Mouse (Mus musculus): Measurements from ENCODE around the gene Inka1. TPM values are rescaled to one million over a fixed set of nuclear protein-coding genes. Genes with fewer than 3 reads are reported as not detected.

Inka1 gene
- polyA plus RNA-seq, 1 experiment from 2014 or later: 74.8 TPM

Other genes with a start within 250 kb of the Inka1 start
- gene Rbm5, start 214.9 kb downstream of the Inka1 start, polyA plus RNA-seq (2014; fragmentation: Nextera tagmentation; extraction: Ambion mirVana): 115 and 123 TPM in 2 replicates
- gene Rbm6, start 112.6 kb downstream of the Inka1 start, polyA plus RNA-seq (2014; fragmentation: Nextera tagmentation; extraction: Ambion mirVana): 60.0 and 60.9 TPM in 2 replicates
- 8.9 and 11.0 TPM in 2 replicates for gene Mon1a, start 97.7 kb downstream of the Inka1 start, polyA plus RNA-seq (2014; fragmentation: Nextera tagmentation; extraction: Ambion mirVana)
- 1.3 and 1.5 TPM in 2 replicates for gene Mst1r, start 79.0 kb downstream of the Inka1 start, polyA plus RNA-seq (2014; fragmentation: Nextera tagmentation; extraction: Ambion mirVana)
- gene Actl11, start 57.4 kb downstream of the Inka1 start, polyA plus RNA-seq (2014; fragmentation: Nextera tagmentation; extraction: Ambion mirVana): not detected in 2 replicates
- 0.56 and 0.88 TPM in 2 replicates for gene Camkv, start 50.2 kb downstream of the Inka1 start, polyA plus RNA-seq (2014; fragmentation: Nextera tagmentation; extraction: Ambion mirVana)
- 30.4 and 32.9 TPM in 2 replicates for gene Traip, start 35.7 kb downstream of the Inka1 start, polyA plus RNA-seq (2014; fragmentation: Nextera tagmentation; extraction: Ambion mirVana)
- 44.3 and 47.4 TPM in 2 replicates for gene Uba7, start 10.4 kb downstream of the Inka1 start, polyA plus RNA-seq (2014; fragmentation: Nextera tagmentation; extraction: Ambion mirVana)
- 2.0 TPM in 2 replicates for gene Gm20661, start 2.8 kb downstream of the Inka1 start, polyA plus RNA-seq (2014; fragmentation: Nextera tagmentation; extraction: Ambion mirVana)
- 5.1 and 5.6 TPM in 2 replicates for gene Cdhr4, start 6.6 kb upstream of the Inka1 start, polyA plus RNA-seq (2014; fragmentation: Nextera tagmentation; extraction: Ambion mirVana)
- 0.69 TPM in 1 of 2 replicates, not detected in the other for gene Gm20662, start 10.5 kb upstream of the Inka1 start, polyA plus RNA-seq (2014; fragmentation: Nextera tagmentation; extraction: Ambion mirVana)
- 26.6 and 27.3 TPM in 2 replicates for gene Ip6k1, start 16.6 kb upstream of the Inka1 start, polyA plus RNA-seq (2014; fragmentation: Nextera tagmentation; extraction: Ambion mirVana)
- 26.5 and 30.0 TPM in 2 replicates for gene Gmppb, start 63.4 kb upstream of the Inka1 start, polyA plus RNA-seq (2014; fragmentation: Nextera tagmentation; extraction: Ambion mirVana)
- 2.3 TPM in 2 replicates for gene Amigo3, start 67.3 kb upstream of the Inka1 start, polyA plus RNA-seq (2014; fragmentation: Nextera tagmentation; extraction: Ambion mirVana)
- gene Mst1, start 94.6 kb upstream of the Inka1 start, polyA plus RNA-seq (2014; fragmentation: Nextera tagmentation; extraction: Ambion mirVana): 9.7 and 12.5 TPM in 2 replicates
- 59.1 and 59.2 TPM in 2 replicates for gene Rnf123, start 97.5 kb upstream of the Inka1 start, polyA plus RNA-seq (2014; fragmentation: Nextera tagmentation; extraction: Ambion mirVana)
- gene Apeh, start 108.7 kb upstream of the Inka1 start, polyA plus RNA-seq (2014; fragmentation: Nextera tagmentation; extraction: Ambion mirVana): 159 and 167 TPM in 2 replicates
- 5.2 and 5.7 TPM in 2 replicates for gene Bsn, start 204.5 kb upstream of the Inka1 start, polyA plus RNA-seq (2014; fragmentation: Nextera tagmentation; extraction: Ambion mirVana)

All from liver, embryonic 11.5 days (tissue).